Mouse (Mus musculus): ENCODE measurements around the gene Impg2.

Impg2 gene

GRCm38 (mm10) chr16:56204051-56204450 lies at the start of gene Impg2:
TSS of gene Impg2 (plus strand) at chr16:56204313.
- no peak for DNase-seq

GRCm38 (mm10) chr16:56163466-56163865 lies 40.6 kb upstream of the Impg2 start:
- no peak for DNase-seq

GRCm38 (mm10) chr16:56170247-56170646 lies 33.9 kb upstream of the Impg2 start:
- DNase-seq = no peak

- no peak for DNase-seq
These were observed 28.1 kb upstream of the Impg2 start for GRCm38 (mm10) chr16:56175867-56176581.

- DNase-seq = no peak
These were observed 17.2 kb upstream of the Impg2 start for GRCm38 (mm10) chr16:56186863-56187262.

- no peak for DNase-seq
These were observed 15.9 kb upstream of the Impg2 start for GRCm38 (mm10) chr16:56188198-56188597.

- no peak for DNase-seq
These were observed 8.6 kb downstream of the Impg2 start for GRCm38 (mm10) chr16:56212740-56213139.

- DNase-seq = no peak
These were observed 23.6 kb downstream of the Impg2 start for GRCm38 (mm10) chr16:56227686-56228085.

GRCm38 (mm10) chr16:56229455-56229854 lies 25.3 kb downstream of the Impg2 start:
- DNase-seq = no peak

GRCm38 (mm10) chr16:56231300-56231699 lies 27.2 kb downstream of the Impg2 start:
- DNase-seq = peak in 1 of 2 experiments; percentile 5

- DNase-seq = no peak
These were observed 28.6 kb downstream of the Impg2 start for GRCm38 (mm10) chr16:56232736-56233135.

- DNase-seq = no peak
These were observed 41.9 kb downstream of the Impg2 start for GRCm38 (mm10) chr16:56246031-56246430.

GRCm38 (mm10) chr16:56273917-56274316 lies 69.8 kb downstream of the Impg2 start:
- DNase-seq = no peak

- DNase-seq = no peak
These were observed 74.9 kb downstream of the Impg2 start for GRCm38 (mm10) chr16:56279060-56279459.

GRCm38 (mm10) chr16:56279752-56280151 lies 75.6 kb downstream of the Impg2 start:
- no peak for DNase-seq

- no peak for DNase-seq
These were observed 77.2 kb downstream of the Impg2 start for GRCm38 (mm10) chr16:56281336-56281735.

GRCm38 (mm10) chr16:56283330-56283729 lies 79.2 kb downstream of the Impg2 start:
- no peak for DNase-seq

- DNase-seq = no peak
These were observed 79.8 kb downstream of the Impg2 start for GRCm38 (mm10) chr16:56283873-56284272.

- DNase-seq = no peak
These were observed 82.0 kb downstream of the Impg2 start for GRCm38 (mm10) chr16:56286076-56286475.

GRCm38 (mm10) chr16:56286977-56287376 lies 82.9 kb downstream of the Impg2 start:
- no peak for DNase-seq

- no peak for DNase-seq
These were observed 90.8 kb downstream of the Impg2 start for GRCm38 (mm10) chr16:56294887-56295286.

GRCm38 (mm10) chr16:56295888-56296648 lies 92.0 kb downstream of the Impg2 start:
- DNase-seq = no peak

GRCm38 (mm10) chr16:56298248-56298647 lies 94.1 kb downstream of the Impg2 start:
- DNase-seq = no peak

- no peak for DNase-seq
These were observed 94.7 kb downstream of the Impg2 start for GRCm38 (mm10) chr16:56298836-56299235.
